ENCODE assay signal across 19 mouse cellular contexts in genomic region chr17:80798281-80798980, GRCm38 (mm10).
DNase-seq lines count a peak whose midpoint lies in the region; ATAC-seq and TF ChIP-seq lines count a peak whose summit lies in the region.
"Had no signal": no experiment of that assay in that cellular context is flagged by ENCODE, and none has a peak within 500 bp of the region (broad histone marks: within the 10 kb centered on the region; RNA-seq: fewer than 3 reads in every experiment).

No protein-coding gene starts in this region.

- H3K27me3 ChIP-seq in heart, postnatal 0 days (ENCODE audit: control insufficient read depth, insufficient read depth, low read length), result no peaks in the 10 kb centered on the region
- H3K27me3 ChIP-seq: embryonic facial prominence, embryonic 13.5 days; forebrain, embryonic 15.5 days had no signal

- no peaks in the 10 kb centered on the region for H3K36me3 ChIP-seq in heart, postnatal 0 days (replicated peaks; ENCODE audit: control insufficient read depth, insufficient read depth, low read length)
- H3K36me3 ChIP-seq: embryonic facial prominence, embryonic 13.5 days; forebrain, embryonic 15.5 days; hindbrain, embryonic 10.5 days had no signal

- no peak overlapping the region for H3K4me2 ChIP-seq in heart, postnatal 0 days (ENCODE audit: low read depth, low read length)
- H3K4me2 ChIP-seq: embryonic facial prominence, embryonic 13.5 days; forebrain, embryonic 15.5 days had no signal

- H3K27ac ChIP-seq in gastrocnemius, adult 2 months, result peak overlapping the region; percentile 48; the same call in 1 of the 2 replicates
- peak overlapping the region; percentile 53 for H3K27ac ChIP-seq in heart, postnatal 0 days (ENCODE audit: low read depth)
- H3K27ac ChIP-seq: embryonic facial prominence, embryonic 13.5 days; forebrain, embryonic 15.5 days; hindbrain, embryonic 10.5 days; kidney, postnatal 0 days had no signal

- TF ChIP-seq CTCF in gastrocnemius, adult 2 months (IDR thresholded peaks at IDR 0.05), result no peak
- no peak for TF ChIP-seq CTCF in heart, postnatal 0 days (IDR thresholded peaks at IDR 0.05; ENCODE audit: low read depth)

- no peak for DNase-seq in gastrocnemius, adult 2 months
- DNase-seq in gastrocnemius, postnatal 10 days, result no peak
- no peak for DNase-seq in heart, postnatal 0 days (ENCODE audit: low spot score)
- DNase-seq in heart, postnatal 10 days, result no peak
- DNase-seq in R1 (ENCODE audit: low read depth, low spot score), result peak; percentile 56
- DNase-seq in ovary, postnatal 10 days (ENCODE audit: low spot score), result no peak
- no peak for DNase-seq in kidney, postnatal 14 days
- DNase-seq: adrenal gland, adult 8-10 months; cerebellum, adult 9-11 months; kidney, adult 11 months; left cerebral cortex, postnatal 4 days; liver, postnatal 0 days; lung, postnatal 10 days; thymus, postnatal 14 days had no signal

- no peak for TF ChIP-seq EP300 in heart, postnatal 0 days (IDR thresholded peaks at IDR 0.05; ENCODE audit: low read depth)

- H3K4me1 ChIP-seq in heart, postnatal 0 days (ENCODE audit: control insufficient read depth, insufficient read depth), result peaks cover 39% of the 10 kb centered on the region

- H3K4me3 ChIP-seq in gastrocnemius, adult 2 months, result no peak overlapping the region
- no peak overlapping the region for H3K4me3 ChIP-seq in heart, postnatal 0 days (ENCODE audit: low read depth, low read length)
- H3K4me3 ChIP-seq: embryonic facial prominence, embryonic 13.5 days; forebrain, embryonic 15.5 days; hindbrain, embryonic 10.5 days had no signal

- 75% methylated on average over 6 of the region's 6 CpGs for WGBS in heart, postnatal 0 days

- ATAC-seq in heart, postnatal 0 days (ENCODE audit: insufficient read depth, low read depth), result no peak
- ATAC-seq in megakaryocyte progenitor cell, adult 5-6 weeks (replicated peaks; ENCODE audit: poor library complexity), result 0 out of 2 replicates have a peak, but pooled peaks have one; percentile 8
- ATAC-seq: forebrain, embryonic 15.5 days; liver, postnatal 0 days had no signal

- intact Hi-C loops in gastrocnemius, adult 2 months (cut with DNase I), result no loop called here
- intact Hi-C loops in heart, postnatal 10 days (cut with DNase I), result no loop called here

- no peak overlapping the region for H3K9ac ChIP-seq in heart, postnatal 0 days (replicated peaks; ENCODE audit: low read depth, low read length)
- H3K9ac ChIP-seq: embryonic facial prominence, embryonic 13.5 days; forebrain, embryonic 15.5 days; liver, postnatal 0 days had no signal

- H3K9me3 ChIP-seq in heart, postnatal 0 days (replicated peaks; ENCODE audit: control insufficient read depth, low read length), result no peaks in the 10 kb centered on the region
- H3K9me3 ChIP-seq: embryonic facial prominence, embryonic 13.5 days; forebrain, embryonic 15.5 days; hindbrain, embryonic 10.5 days had no signal
